Mouse (Mus musculus) right cerebral cortex, postnatal 14 days (tissue): ENCODE results near the gene Tmprss12.
"Not testable (repeated sequence)": the region's sequence is repeated elsewhere in the genome, so short reads cannot be mapped to it uniquely, and the experiment has no call there.

Source experiments
- DNase-seq: peaks from one replicate; pipeline ENCODE4 v3.0.0; 2022

Tmprss12 gene

DNA sequence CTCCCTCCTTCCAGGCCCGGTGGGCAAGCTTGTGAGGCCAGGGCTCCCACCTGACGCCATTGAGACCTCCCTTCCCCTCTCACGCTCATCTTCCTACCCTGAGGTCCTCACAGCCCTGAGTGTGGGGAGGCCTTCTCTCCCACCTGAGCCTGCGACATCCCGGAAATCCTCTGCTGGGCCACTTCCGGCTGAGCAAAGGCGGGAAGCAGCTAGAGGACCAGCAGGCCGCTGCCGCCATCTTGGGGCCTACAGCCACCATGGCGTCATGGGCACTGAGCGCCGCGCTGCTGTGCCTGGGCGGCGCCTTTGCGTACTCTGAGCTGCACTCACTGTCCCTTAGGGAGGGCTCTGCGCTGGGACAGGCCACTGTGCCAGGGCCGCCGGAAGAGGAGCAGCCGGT is at the start of gene Tmprss12:
Tmprss12 (plus strand) TSS at position 212 of the 400 bp plus-strand sequence.
- no peak for DNase-seq

- no peak for DNase-seq
Measured at GRCm38 (mm10) chr15:100231616-100232525, 48.8 kb upstream of the Tmprss12 start.

- peak; percentile 22 for DNase-seq
Measured at GRCm38 (mm10) chr15:100235208-100235965, 45.2 kb upstream of the Tmprss12 start.

DNA sequence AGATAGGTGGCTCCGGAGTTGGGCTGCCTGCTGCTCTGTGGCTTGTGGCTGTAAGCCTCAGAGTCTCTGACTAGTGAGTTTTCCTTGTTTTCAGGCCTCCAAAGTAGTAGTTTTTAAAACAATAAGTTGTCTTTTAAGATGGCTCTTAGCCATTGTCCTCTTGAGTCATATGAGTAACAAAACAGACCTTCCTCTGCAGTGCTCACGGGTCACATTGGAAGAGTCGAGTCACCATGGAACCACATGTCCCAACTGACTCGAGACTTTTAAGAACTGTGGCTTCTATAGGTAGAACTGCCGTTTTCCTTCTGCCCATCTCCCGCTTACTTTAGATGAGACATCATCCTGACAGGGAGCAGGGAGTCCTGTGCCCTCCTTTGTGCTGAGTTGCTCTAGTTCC is 43.7 kb upstream of the Tmprss12 start:
- no peak for DNase-seq

DNA sequence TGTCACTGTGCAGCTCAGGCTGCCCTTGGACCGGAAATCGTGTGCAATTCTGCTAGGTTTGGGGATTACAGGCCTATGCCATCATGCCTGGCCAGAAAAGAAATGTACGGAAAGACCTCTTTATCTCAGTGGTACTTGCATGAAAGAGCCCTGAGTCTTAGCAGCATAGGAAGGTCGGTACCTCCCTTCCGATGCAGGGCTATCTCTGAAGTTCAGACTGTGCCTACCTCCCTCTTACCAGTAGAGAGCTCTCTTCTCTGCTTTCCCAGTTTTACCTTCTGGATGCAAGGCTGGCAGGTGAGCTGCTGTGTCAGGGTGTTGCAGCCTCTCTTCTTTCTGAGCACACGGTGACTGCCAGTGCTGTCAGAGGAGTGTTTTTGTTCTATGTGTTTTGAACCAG is 38.9 kb upstream of the Tmprss12 start:
- DNase-seq, result no peak

DNA sequence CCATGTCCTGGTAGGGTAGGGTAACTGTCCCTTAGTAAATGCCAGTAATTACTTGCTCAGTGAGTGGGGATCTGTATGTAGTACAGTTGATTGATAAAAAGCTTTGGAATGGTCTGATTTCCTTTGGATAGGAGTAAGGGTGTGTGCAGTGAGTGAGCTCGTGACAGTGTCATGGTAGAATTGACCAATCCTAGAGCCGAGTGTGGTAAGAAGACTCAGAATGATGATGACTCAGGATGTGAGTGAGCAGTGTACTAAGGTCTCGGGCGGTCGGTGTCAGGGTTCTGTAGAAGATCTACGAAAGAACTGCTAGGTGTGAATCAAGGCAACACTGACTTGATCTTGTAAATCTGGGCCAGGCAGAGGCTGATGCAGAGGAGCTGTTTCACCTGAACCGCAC is 34.7 kb upstream of the Tmprss12 start:
- DNase-seq, result no peak

DNA sequence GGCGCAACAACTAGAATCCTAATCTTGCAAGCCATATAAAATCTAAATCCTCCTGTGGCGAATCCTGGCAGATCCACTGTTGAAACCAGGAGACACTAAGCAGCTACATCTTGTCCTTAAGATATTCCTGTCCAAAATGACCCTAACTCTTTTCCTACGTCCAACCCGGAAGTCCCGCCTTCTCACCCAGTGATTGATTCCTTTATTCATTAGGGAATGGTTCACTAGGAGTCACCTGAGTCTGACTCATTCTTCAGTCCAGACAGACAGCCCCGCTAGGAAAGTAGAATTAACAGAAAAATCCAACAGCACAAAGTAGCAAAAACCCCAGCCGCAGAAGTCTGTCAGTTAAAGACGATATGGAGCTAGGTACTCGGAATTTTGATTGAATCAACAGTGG is 33.3 kb upstream of the Tmprss12 start:
- no peak for DNase-seq

- no peak for DNase-seq
Measured at GRCm38 (mm10) chr15:100248665-100249433, 31.8 kb upstream of the Tmprss12 start.

GRCm38 (mm10) chr15:100251153-100251780 is 29.4 kb upstream of the Tmprss12 start:
- DNase-seq, result no peak

GRCm38 (mm10) chr15:100256386-100256785 is 24.3 kb upstream of the Tmprss12 start:
- no peak for DNase-seq

DNA sequence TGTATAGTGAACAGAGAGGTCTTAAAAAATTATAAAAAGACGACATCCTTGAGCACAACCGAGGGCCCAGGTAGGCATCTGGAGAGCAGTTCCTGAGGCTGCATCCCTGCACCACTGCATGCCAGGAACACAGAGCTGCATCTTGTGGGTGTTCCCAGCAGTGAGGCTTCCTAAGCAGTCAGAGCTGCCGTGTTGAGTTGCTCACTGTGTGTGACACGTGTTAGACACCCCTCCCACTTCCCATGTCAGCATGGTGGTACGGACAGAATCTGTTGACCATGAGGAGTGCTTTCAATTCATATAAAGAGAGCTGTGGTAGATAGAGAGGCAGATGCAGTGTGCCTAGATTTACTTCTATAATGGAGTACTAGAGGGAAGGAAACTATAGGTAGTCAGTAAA is 23.3 kb upstream of the Tmprss12 start:
- no peak for DNase-seq

GRCm38 (mm10) chr15:100258646-100259425 is 21.8 kb upstream of the Tmprss12 start:
- DNase-seq, result no peak

DNA sequence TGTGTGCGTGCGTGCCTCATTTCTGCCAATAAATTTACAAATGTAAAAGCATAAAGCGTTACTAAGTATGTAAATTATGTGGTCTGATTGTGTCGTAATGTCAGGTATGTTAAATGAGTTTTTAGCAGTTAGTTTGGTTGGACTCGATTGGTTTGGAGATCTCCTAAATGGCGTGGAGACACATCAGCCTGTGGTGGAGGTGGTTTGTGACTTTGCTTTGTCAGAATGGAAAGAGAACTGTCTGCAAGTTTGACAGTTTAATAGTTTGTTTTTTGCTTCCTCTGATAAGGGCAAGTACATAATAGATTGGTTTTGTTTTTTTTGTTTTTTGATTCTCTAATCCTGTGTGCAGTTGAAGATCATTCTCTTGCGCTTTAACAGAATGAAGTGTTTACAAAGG is 20.3 kb upstream of the Tmprss12 start:
- not testable (repeated sequence) for DNase-seq

DNA sequence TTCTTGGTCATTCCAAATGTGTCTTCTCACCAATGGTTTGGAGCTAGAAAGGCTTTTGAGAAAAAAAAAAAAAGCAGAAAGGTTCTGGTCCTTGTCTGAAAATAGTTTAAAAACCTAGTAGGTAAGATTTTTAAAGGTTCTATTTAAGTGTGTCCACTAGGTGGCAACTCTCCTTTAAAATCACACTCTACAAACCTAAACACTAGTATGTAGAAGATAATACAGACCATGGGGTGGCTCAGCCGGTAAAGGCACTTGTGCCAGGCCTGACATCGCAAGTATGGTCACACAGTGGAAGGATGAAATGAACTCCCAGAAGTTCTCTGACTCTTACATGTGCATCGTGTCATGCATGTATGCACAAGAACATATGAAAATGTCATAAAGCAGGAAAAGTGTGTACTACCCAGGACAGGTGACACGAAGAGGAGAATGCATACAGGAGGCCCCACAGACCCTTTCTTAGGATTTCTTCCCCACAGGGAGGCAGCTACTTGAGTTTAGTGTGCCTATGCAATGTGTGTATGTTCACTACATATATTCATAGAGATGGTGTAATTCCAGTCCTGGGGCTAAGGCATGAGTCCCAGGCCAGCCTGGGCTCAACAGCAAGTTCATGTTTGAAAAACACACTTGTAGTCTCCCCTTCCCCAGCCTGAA is 17.3 kb upstream of the Tmprss12 start:
- DNase-seq, result no peak

- DNase-seq, result no peak
Measured at GRCm38 (mm10) chr15:100265586-100266325, 14.9 kb upstream of the Tmprss12 start.

GRCm38 (mm10) chr15:100268916-100269315 is 11.7 kb upstream of the Tmprss12 start:
- DNase-seq, result no peak

DNA sequence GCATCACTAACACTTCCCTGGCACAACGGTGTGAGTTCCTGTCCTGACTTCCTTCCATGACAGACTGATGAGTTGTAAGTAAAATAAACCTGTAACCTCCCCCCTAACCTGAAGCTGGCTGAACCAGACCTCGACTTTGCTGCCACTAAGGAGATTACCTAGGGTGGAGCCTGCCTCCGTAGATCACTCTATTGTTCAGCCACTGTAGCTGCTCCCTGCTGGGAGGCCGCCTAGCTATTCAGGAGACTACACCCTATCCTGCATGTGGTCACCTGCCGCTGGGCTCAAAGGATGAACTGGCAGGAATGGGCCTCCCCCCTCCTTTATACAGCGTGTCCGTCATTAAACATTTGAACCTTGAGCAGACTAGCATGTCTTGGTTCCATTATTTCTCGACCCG is 10.9 kb upstream of the Tmprss12 start:
- no peak for DNase-seq

DNA sequence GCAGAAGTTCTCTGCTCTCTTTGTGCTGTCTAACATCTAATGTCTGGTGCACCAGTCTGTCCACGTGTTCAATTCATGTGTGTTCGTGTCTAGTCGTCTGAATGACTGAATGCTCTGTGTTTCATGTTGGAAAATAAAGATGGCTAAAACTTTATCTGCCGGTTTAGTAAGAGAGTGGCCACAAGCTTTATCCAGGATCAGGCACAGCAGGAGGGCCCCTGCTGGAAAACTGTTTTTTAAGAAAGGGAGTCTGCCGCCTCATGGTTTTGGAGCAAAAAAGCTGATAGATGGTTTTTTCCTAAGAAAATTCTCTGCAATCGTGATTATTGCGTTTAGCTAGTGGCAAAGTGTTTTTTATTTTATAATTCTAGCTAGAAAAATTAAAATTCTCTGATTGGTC is 10.0 kb upstream of the Tmprss12 start:
- DNase-seq, result not testable (repeated sequence)

DNA sequence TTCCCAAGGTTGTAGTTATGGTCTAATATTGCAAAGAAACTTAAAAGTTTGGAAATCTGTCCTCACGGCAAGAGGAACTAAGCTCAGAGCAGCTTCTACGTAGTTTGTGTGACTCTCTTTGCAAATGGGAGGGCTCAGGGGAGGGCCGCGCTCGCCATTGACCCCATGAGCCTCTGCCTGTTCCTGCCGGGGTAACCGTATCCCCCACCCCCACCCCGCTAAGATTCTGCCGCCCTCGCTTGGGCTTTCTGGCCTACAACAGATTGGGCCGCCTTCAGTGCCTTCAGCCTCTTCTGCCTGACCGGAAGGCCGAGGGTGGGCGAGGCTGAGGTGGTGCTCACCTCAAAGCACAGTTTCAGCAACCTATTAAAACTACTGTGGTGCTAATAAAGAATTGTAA is 9.2 kb upstream of the Tmprss12 start:
- no peak for DNase-seq

DNA sequence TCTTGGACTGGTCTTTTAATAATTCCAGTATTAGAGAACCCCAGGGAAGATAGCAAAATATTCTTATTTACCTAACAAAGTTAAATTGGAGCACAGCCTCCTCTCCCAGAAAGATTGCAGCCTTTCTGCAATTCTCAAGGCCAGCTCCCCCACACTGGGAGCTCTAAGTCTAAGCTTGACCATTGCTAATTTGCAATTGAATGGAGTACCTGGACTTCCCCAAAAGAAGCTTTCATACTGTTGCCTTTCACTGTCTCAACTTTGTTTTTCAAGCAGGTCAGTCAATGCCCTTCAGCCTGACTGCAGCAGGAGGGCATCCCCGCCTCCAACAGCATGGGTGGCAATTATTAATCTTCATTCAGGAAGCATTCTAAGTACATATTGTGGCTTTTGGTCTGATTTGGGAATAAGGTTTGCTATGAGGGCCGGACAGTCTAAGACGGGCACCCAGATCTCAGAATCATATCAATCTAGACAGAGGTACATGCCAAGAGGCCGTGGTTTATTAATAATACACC is 6.8 kb upstream of the Tmprss12 start:
- not testable (repeated sequence) for DNase-seq
